Mouse (Mus musculus) lung, postnatal 0 days (tissue): ENCODE data around the gene Myh4. TPM values are rescaled to one million over a fixed set of nuclear protein-coding genes. Genes with fewer than 3 reads are reported as not detected.

Source experiments
- ATAC-seq: fragments of 200-750 bp; cut with Nextera tagmentation; 2 replicates; pipeline ENCODE4 v1.8.0; 2017; ENCODE audit warnings: moderate library complexity
- DNase-seq: peaks from one replicate; pipeline ENCODE4 v3.0.0-alpha.2; 2016; ENCODE audit warnings: low spot score
- H3K27ac ChIP-seq: fragments of 300-500 bp; sonication (generic); 2 replicates; pipeline ENCODE4 v1.5.1; 2014; ENCODE audit warnings: antibody characterized with exemption, mild to moderate bottlenecking, low read length, mixed read lengths
- H3K27me3 ChIP-seq: fragments of 300-500 bp; sonication (generic); replicated peaks from 2 replicates; pipeline ENCODE4 v1.6.1; 2014; ENCODE audit warnings: low read length, mixed read lengths; ENCODE audit not compliant: insufficient read depth
- H3K36me3 ChIP-seq: fragments of 300-500 bp; sonication (generic); 2 replicates; pipeline ENCODE4 v1.6.1; 2014; ENCODE audit warnings: low read length, mixed read lengths; ENCODE audit not compliant: insufficient read depth
- H3K4me1 ChIP-seq: fragments of 300-500 bp; sonication (generic); 2 replicates; pipeline ENCODE4 v1.6.1; 2014; ENCODE audit warnings: antibody characterized with exemption, low read depth, low read length, mixed read lengths; ENCODE audit not compliant: insufficient read depth
- H3K4me2 ChIP-seq: fragments of 300-500 bp; sonication (generic); replicated peaks from 2 replicates; pipeline ENCODE4 v1.6.1; 2014; ENCODE audit warnings: low read depth, mild to moderate bottlenecking, low read length, moderate library complexity, mixed read lengths
- H3K4me3 ChIP-seq: fragments of 300-500 bp; sonication (generic); 2 replicates; pipeline ENCODE4 v1.5.1; 2014; ENCODE audit warnings: low read depth, low read length
- H3K9ac ChIP-seq: fragments of 300-500 bp; sonication (generic); replicated peaks from 2 replicates; pipeline ENCODE4 v1.6.1; 2014; ENCODE audit warnings: low read depth, mild to moderate bottlenecking
- H3K9me3 ChIP-seq: fragments of 300-500 bp; sonication (generic); 2 replicates; pipeline ENCODE4 v1.6.1; 2016; ENCODE audit warnings: low read length, mixed read lengths
- CTCF ChIP-seq: IDR thresholded peaks from 2 replicates; pipeline ENCODE4 v1.5.1; 2016; ENCODE audit warnings: antibody characterized with exemption, mild to moderate bottlenecking
- EP300 ChIP-seq: IDR thresholded peaks from 2 replicates; pipeline ENCODE4 v1.6.1; 2016; ENCODE audit warnings: antibody characterized with exemption, mild to moderate bottlenecking, control low read depth
- WGBS: fragments of 180-500 bp; shearing (Covaris S2); extraction: QIAGEN DNeasy Blood & Tissue Kit; methylation state at CpG from one replicate; pipeline ENCODE4 v1.1.7; 2014; 5-methylcytosine and 5-hydroxymethylcytosine counted together
- polyA plus RNA-seq: library from polyadenylated mRNA; unstranded; fragments of >200 nt; fragmentation: Nextera tagmentation; extraction: Ambion mirVana; gene quantifications from 2 replicates; pipeline ENCODE4 v1.2.1, GENCODE M21; 2015

Myh4 gene
- polyA plus RNA-seq = not detected in 2 replicates

DNA sequence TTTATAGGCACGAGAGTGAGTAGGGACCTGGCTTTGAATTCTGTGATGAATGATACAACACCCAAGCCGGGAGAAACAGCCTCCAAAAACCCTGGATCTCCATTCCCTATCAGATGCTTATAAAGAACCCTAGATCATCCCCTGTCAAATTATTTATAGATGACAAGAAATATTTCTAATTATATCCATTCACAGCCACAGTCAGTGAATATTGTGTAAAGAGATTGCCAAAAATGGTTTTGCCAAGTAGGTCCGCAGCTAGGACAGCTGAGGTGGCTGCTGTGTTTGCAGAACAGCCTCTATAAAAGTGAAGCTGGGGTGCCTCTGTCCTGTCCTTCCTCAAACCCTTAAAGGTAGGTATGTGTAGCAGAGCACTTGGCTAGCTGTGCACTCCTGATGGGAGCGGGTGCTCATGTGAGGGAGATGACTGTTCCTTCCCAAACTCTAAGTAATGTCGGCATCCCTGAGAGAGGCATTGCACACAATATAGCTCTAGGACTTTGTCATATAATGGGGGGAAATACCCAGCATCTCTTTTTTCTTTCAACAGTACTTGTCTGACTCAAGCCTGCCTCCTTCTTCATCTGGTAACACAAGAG, at the start of gene Myh4:
Gene Myh4 (plus strand): TSS at position 549 of the 599 bp plus-strand sequence.
- Histone ChIP-seq H3K36me3 (no peaks in the 10 kb centered on the region), H3K27me3 (no peaks in the 10 kb centered on the region), H3K9ac (no peak within 1 kb of the TSS), H3K27ac (no peak within 1 kb of the TSS), H3K4me2 (no peak within 1 kb of the TSS), H3K4me3 (no peak within 1 kb of the TSS), H3K4me1 (no peaks in the 10 kb centered on the region), H3K9me3 (no peaks in the 10 kb centered on the region)
- TF ChIP-seq EP300 (no peak), CTCF (no peak)
- 75% methylated on average over 5 of the region's 5 CpGs for WGBS
- no peak for ATAC-seq
- DNase-seq = no peak

GRCm38 (mm10) chr11:67190316-67190715, 47.5 kb upstream of the Myh4 start:
- TF ChIP-seq CTCF (no peak), EP300 (no peak)
- Histone ChIP-seq H3K9ac (no peak overlapping the region), H3K27me3 (no peaks in the 10 kb centered on the region), H3K4me3 (no peak overlapping the region), H3K4me2 (no peak overlapping the region), H3K27ac (no peak overlapping the region), H3K9me3 (no peaks in the 10 kb centered on the region), H3K4me1 (no peaks in the 10 kb centered on the region), H3K36me3 (no peaks in the 10 kb centered on the region)
- 64% methylated on average over 10 of the region's 10 CpGs for WGBS
- DNase-seq (no peak), ATAC-seq (no peak)

GRCm38 (mm10) chr11:67190814-67191213, 47.0 kb upstream of the Myh4 start:
- 83% methylated on average over 2 of the region's 2 CpGs for WGBS

DNA sequence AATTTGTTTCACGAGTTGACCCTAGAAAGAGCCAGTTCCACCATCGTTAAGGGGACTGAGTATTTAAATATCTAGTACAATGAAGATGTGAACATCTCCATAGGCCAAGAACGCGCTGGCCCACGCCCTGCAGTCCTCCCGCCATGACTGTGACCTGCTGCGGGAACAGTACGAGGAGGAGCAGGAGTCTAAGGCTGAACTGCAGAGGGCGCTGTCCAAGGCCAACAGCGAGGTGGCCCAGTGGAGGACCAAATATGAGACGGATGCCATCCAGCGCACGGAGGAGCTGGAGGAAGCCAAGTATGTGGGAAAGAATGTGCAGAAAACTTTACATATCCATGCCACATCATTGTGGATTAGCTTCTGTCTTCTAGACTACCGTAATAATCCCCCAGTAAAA, 46.3 kb upstream of the Myh4 start:
- WGBS = 85% methylated on average over 14 of the region's 14 CpGs
- no peaks in the 10 kb centered on the region for H3K4me1 ChIP-seq
- H3K27me3 ChIP-seq = no peaks in the 10 kb centered on the region
- no peak for TF ChIP-seq CTCF
- no peak for TF ChIP-seq EP300
- H3K4me3 ChIP-seq = no peak overlapping the region
- no peak overlapping the region for H3K27ac ChIP-seq
- no peak overlapping the region for H3K9ac ChIP-seq
- H3K9me3 ChIP-seq = no peaks in the 10 kb centered on the region
- H3K4me2 ChIP-seq = no peak overlapping the region
- ATAC-seq (no peak), DNase-seq (no peak)
- H3K36me3 ChIP-seq = no peaks in the 10 kb centered on the region

More at GRCm38 (mm10) chr11:67190814-67191213, 47.0 kb upstream of the Myh4 start:
- no peak overlapping the region for H3K9ac ChIP-seq
- no peak overlapping the region for H3K4me2 ChIP-seq
- no peak overlapping the region for H3K4me3 ChIP-seq
- DNase-seq = no peak
- H3K4me1 ChIP-seq = no peaks in the 10 kb centered on the region
- H3K27me3 ChIP-seq = no peaks in the 10 kb centered on the region
- no peaks in the 10 kb centered on the region for H3K9me3 ChIP-seq
- no peak for ATAC-seq
- no peaks in the 10 kb centered on the region for H3K36me3 ChIP-seq
- no peak overlapping the region for H3K27ac ChIP-seq
- no peak for TF ChIP-seq CTCF
- TF ChIP-seq EP300 = no peak

DNA sequence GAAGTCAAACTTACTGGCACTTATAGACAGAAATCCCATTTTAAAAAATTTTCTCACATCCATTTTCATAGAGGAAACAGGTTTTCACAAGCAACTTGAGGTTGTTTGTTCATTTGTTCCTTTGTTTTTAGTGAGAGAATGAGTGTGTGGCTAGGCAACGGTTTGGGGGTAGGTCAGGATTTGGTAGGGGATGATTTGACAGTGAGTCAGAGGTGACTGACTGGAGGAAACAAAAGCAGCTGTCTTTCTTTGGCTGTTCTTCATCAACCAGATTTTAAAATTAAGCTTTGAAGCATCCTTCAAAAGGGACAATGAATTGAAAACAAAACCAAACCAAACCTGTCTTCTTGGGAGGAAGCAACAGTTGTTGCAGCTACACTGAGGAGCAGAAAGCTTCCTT, 38.5 kb upstream of the Myh4 start:
- ATAC-seq = no peak

GRCm38 (mm10) chr11:67199752-67200151, 38.1 kb upstream of the Myh4 start, which contains the start of gene Myh1:
Gene Myh1 (plus strand): TSS chr11:67200052.
- no peak within 1 kb of the TSS for H3K4me2 ChIP-seq
- no peak within 1 kb of the TSS for H3K27ac ChIP-seq
- H3K4me3 ChIP-seq = no peak within 1 kb of the TSS
- ATAC-seq (no peak), DNase-seq (no peak)
- no peaks in the 10 kb centered on the region for H3K4me1 ChIP-seq
- H3K9ac ChIP-seq = no peak within 1 kb of the TSS
- TF ChIP-seq EP300 = no peak
- no peak for TF ChIP-seq CTCF
- 75% methylated on average over 4 of the region's 4 CpGs for WGBS
- H3K36me3 ChIP-seq = no peaks in the 10 kb centered on the region
- H3K9me3 ChIP-seq = no peaks in the 10 kb centered on the region
- H3K27me3 ChIP-seq = no peaks in the 10 kb centered on the region

More for the DNA sequence above, 38.5 kb upstream of the Myh4 start:
- no peaks in the 10 kb centered on the region for H3K9me3 ChIP-seq
- TF ChIP-seq EP300 = no peak
- no peak for TF ChIP-seq CTCF
- H3K4me3 ChIP-seq = no peak overlapping the region
- no peaks in the 10 kb centered on the region for H3K27me3 ChIP-seq
- H3K36me3 ChIP-seq = no peaks in the 10 kb centered on the region
- WGBS = 42% methylated on average over 1 of the region's 1 CpGs
- H3K27ac ChIP-seq = no peak overlapping the region
- no peak overlapping the region for H3K9ac ChIP-seq
- no peaks in the 10 kb centered on the region for H3K4me1 ChIP-seq
- no peak for DNase-seq
- H3K4me2 ChIP-seq = no peak overlapping the region

DNA sequence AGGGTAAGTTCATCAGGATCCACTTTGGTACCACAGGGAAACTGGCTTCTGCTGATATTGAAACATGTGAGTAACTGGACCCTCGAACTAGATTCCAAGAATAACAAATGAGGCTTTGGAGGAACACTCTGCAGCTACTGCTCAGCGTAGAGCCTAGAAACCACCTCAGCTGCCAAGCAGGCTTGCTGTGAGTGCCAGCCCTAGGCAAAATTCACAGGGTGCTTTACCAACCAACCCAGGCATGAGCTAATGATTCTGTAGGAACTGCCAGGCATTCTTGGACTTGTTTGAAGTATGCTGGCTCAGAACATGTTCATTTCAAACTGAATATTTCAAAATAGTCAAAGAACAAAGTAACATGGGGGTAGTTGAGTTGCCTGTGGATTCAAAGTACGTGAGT, 33.1 kb upstream of the Myh4 start:
- Histone ChIP-seq H3K36me3 (no peaks in the 10 kb centered on the region), H3K27me3 (no peaks in the 10 kb centered on the region), H3K4me3 (no peak overlapping the region), H3K27ac (no peak overlapping the region), H3K4me1 (no peaks in the 10 kb centered on the region), H3K9me3 (no peaks in the 10 kb centered on the region), H3K9ac (no peak overlapping the region), H3K4me2 (no peak overlapping the region)
- ATAC-seq (no peak), DNase-seq (no peak)
- WGBS = 69% methylated on average over 3 of the region's 3 CpGs
- no peak for TF ChIP-seq CTCF
- TF ChIP-seq EP300 = no peak
